Mouse (Mus musculus): Measurements from ENCODE around the gene Plekhm1.

Plekhm1 gene

GRCm38 (mm10) chr11:103387870-103388526 is 24.5 kb downstream of the Plekhm1 start:
- peak; percentile 85 for DNase-seq

DNA sequence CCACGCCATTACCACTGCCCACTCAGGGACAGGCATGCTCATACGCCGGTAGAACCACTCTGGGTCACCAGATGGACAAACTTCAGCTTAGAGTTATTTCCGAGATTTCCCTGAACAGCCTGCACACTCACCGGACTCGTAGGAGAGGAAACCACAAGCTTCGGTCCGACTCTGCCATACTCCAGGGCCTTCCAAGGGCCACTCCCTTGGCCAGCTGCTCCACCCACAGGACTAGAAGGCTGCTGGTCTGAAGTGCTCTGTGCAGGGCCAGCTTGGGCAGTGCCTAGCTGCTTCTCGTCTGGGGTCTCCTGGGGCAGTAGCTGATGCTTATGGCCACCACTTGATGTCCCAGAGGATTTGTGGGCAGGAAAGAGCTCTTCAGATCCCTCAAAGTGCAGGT is 25.7 kb downstream of the Plekhm1 start:
- peak; percentile 81 for DNase-seq

GRCm38 (mm10) chr11:103381956-103382613 is 30.4 kb downstream of the Plekhm1 start:
- peak; percentile 96 for DNase-seq

DNA sequence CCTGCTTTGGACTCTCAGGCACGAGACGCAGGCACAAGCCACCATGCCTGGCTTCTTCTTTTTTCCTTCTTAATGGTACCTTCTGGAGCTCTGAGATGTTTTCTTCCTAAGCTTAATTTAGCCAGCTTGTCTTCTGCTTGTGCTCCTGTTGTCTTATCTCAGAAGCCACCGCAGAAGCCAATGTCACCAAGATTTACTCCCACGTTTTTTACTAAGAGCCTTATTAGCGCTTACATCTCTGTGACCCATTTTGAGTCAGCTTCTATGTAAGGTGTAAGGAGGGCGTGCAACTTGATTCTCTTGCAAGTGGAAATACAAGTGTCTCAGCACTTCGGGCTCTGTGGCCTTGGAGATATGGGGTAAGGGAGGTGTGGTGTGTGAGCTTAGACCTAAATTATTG is 31.0 kb downstream of the Plekhm1 start:
- DNase-seq: no peak

GRCm38 (mm10) chr11:103380460-103380859 is 32.0 kb downstream of the Plekhm1 start:
- no peak for DNase-seq

- no peak for DNase-seq
These were observed 34.1 kb downstream of the Plekhm1 start for GRCm38 (mm10) chr11:103378341-103378740.

DNA sequence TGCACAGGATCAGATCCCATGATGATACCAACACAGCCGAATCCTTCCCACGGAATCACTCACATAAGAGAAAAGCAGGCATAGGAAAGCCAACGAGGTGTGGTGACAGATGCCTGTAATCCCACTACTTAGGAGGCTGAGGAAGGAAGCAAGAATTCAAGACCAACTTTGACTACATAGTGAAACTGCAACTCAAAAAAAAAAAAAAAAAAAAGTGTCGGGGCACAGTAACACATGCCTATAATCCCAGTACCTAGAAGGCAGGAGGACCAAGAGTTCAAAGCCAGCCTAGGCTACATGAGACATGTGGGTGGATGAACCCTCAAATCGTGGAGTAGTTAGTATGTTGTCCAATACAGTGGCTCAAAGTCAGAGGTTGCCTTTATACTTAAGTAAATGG is 36.7 kb downstream of the Plekhm1 start:
- DNase-seq: no peak

GRCm38 (mm10) chr11:103375258-103375657 is 37.2 kb downstream of the Plekhm1 start:
- DNase-seq: peak; percentile 53

DNA sequence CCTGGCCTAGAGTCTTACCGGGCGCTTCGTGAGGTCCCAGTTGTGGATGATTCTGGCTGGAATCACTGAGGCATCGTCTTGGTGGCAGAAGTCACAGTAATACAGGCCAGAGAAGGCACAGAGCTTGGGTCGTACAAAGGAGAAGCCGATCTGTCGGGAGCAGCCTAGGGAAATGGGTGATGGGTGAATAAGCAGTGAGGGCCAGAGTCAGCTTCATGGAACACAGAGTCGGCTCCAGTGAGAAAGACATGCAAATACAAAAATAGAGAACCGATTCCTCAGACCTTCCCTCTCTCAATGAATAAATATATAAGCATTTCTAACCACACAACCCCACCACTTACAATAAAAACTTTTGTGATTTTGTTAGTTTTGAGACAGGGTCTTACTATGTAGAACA is 38.6 kb downstream of the Plekhm1 start:
- DNase-seq: no peak

- DNase-seq: no peak
These were observed 39.9 kb downstream of the Plekhm1 start for GRCm38 (mm10) chr11:103372561-103372960.

DNA sequence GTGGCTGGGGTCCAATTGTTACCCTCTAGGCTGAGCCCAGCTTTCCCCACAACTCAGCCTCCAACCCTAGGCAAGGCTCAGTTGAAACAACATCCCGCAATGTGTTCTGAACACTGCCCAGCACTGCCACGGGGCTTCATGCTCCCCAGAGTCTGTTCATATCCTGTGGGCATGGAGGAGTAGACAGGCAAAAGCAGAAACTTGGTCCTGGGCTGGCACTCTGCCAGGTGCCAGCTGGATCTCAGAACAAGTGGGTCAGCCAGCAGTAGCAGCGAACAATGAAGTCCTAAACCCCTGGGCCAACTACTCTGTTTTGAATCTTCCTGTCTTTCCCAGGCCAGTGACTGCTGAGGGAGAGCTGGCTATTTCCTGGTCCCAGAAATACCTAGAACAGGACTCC is 40.4 kb downstream of the Plekhm1 start:
- DNase-seq: peak; percentile 75

DNA sequence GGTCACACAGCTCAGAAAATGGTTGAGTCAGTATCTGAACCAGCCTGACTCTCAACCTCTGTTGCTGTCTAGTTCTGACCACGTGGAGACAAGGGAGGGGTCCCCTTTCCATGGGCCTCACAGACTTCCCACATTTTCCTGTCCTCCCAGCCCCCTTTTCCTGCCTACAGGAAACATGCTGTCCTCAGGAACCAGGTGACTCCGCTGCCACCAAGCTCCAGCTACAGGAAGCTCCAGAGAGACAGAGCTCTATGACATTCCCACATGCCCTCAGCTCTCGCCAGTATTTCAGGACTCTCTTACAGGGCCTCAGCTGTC is 41.3 kb downstream of the Plekhm1 start:
- DNase-seq: peak; percentile 74

DNA sequence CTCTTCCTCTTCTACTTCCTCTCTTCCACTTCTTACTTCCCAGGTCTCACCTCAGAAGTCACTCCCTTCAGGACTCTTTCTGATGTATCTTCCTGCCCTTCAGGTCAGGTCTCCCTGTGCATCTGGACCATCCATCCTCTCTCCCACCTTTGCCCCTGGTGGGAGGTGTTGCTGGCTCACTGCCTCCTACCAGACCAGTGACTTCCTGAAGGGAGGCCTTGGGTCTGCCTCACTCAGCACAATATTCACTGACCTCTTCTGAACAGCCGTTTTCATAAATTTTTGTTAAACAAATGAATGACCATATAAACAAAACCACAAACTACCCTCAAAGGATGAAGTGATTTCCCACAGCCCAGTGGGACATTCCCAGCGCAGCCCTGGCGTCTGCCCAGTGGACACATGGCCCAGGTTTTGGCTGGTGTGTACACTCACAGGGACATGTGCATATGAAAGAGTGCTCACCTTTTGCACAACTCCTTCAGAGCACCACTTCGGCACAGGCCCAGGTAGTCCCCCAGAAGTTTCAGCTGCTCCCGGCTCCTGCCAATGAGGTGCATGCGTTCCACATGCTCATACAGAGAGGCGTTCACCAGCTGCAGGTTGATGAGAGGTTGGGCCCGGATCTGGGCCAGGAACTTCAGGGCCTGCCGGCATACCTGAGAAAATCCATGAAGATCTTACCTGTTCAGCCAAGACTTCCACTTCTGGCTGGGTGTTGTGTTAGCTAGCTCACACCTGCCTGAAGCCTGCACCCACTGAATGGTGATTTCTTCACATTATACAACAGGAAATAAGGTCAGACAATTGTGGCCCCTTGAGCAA is 41.9 kb downstream of the Plekhm1 start:
- peak; percentile 35 for DNase-seq

- no peak for DNase-seq
These were observed 47.0 kb downstream of the Plekhm1 start for GRCm38 (mm10) chr11:103365530-103365929.

GRCm38 (mm10) chr11:103365022-103365421 is 47.5 kb downstream of the Plekhm1 start:
- DNase-seq: no peak

GRCm38 (mm10) chr11:103364335-103364734 is 48.2 kb downstream of the Plekhm1 start:
- no peak for DNase-seq

DNA sequence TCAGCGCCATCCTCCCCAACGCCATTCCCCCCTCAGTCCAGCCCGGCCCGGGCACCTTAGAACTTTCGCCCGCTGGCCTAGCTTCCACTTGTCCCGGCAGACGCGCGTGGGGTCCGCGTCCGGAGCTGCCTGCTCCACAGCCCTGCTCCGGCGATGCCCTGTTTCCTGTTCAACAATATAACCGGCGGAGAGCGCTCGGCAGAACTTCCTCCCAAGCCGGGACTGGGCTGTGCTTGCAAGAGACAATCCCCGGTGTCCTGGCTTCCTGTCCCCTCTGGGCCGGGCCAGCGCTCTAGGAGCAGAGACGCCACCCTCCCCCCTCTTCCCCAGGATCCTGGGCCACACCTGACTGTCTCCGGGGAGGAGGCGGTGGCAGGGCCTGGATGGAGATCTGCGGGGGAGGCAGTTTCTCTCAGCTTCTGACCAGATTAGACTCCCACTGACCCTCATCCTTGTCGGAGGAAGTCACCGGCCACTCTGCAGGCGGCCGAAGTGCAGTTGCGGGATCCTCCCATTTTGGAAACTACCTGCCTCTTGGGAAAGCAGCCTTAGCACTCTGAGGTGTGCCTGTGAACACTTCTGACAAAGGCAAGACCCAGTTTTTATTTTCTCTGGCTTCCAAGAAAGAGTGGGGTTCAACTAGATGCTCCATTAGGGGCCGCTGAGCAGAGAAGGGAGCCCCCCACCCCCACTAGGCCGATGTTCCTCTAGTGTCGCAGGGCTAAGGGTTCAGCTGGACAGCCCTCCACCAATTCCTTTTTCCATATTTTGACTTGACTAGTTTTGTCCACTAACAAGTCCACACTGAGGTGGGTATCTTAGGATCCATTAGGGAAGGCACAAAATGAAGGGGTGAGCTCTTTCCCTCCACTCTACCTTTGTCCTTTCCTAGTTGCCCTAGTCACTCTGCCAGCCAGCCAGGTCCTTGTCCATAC is 49.0 kb downstream of the Plekhm1 start, which contains the start of gene Arhgap27:
Gene Arhgap27, minus strand, starts transcription at position 479 of the 935 bp plus-strand sequence.
- peak; percentile 92 for DNase-seq

GRCm38 (mm10) chr11:103362521-103363181 is 49.8 kb downstream of the Plekhm1 start:
- DNase-seq: peak; percentile 54

GRCm38 (mm10) chr11:103362054-103362432 is 50.4 kb downstream of the Plekhm1 start:
- DNase-seq: peak; percentile 78

- DNase-seq: peak; percentile 87
These were observed 51.0 kb downstream of the Plekhm1 start for GRCm38 (mm10) chr11:103361396-103362053.

DNA sequence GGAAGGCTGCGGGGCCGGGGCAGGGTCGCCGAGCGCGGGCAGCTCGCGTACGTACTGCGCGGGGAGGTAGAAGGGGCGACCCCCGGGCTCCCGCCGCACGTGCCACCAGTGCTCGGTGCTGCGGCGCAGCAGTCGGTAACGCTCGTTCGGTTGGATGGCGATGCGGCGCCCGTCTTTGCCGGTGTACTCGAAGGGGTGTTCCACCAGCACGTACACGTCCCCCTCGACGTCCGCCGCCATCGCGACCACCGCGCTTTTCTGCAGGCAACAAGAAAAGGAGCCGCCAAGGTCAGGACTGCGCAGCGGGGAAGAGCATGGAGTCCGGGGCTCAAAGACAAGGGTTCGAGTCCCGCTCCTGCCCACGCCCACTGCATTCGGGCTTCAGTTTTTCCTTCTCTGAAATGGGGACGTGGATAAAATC is 51.8 kb downstream of the Plekhm1 start:
- no peak for DNase-seq
